Mouse (Mus musculus) liver, embryonic 14 days (tissue): Measurements from ENCODE around the gene Bmp10. TPM values are rescaled to one million over a fixed set of nuclear protein-coding genes. Genes with fewer than 3 reads are reported as not detected.

Experiments
- polyA plus RNA-seq: library from polyadenylated mRNA; depleted of rRNA; stranded (reverse); fragments of >200 nt; gene quantifications from 2 replicates; pipeline ENCODE4 v1.2.3, GENCODE M21; 2012; rRNA removed

The Bmp10 gene
- 0.59 and 0.84 TPM in 2 replicates for polyA plus RNA-seq

GRCm38 (mm10) chr6:87428487-87429044, at the start of gene Bmp10:
Gene Bmp10, plus strand, starts transcription at chr6:87428994.

GRCm38 (mm10) chr6:87388877-87389276, 39.9 kb upstream of the Bmp10 start, which contains the start of gene Gkn3:
Gene Gkn3, minus strand, starts transcription at chr6:87388935.

Other genes with a start within 250 kb of the Bmp10 start
- 0.77 and 1.1 TPM in 2 replicates for gene Antxr1, start 93.2 kb upstream of the Bmp10 start, polyA plus RNA-seq
- 0.03 TPM in 1 of 2 replicates, not detected in the other for gene Gkn1, start 78.1 kb upstream of the Bmp10 start, polyA plus RNA-seq
- gene Gkn2, start 55.6 kb upstream of the Bmp10 start, polyA plus RNA-seq, result 0.05 and 0.06 TPM in 2 replicates
- 0.05 and 0.08 TPM in 2 replicates for gene Gkn3, start 40.1 kb upstream of the Bmp10 start, polyA plus RNA-seq
- gene Arhgap25, start 104.3 kb downstream of the Bmp10 start, polyA plus RNA-seq, result 1.5 and 1.8 TPM in 2 replicates
- 2.7 and 3.0 TPM in 2 replicates for gene Prokr1, start 161.7 kb downstream of the Bmp10 start, polyA plus RNA-seq
- 9.7 and 10.1 TPM in 2 replicates for gene Aplf, start 243.2 kb downstream of the Bmp10 start, polyA plus RNA-seq